Mouse (Mus musculus): ENCODE results near the gene Olfr1102.

GRCm38 (mm10) chr2:86960593-86960992 is 37.6 kb upstream of the Olfr1102 start, which contains the start of gene Olfr1099:
- TF ChIP-seq CTCF (conservative IDR thresholded peaks at IDR 0.05; ENCODE audit: insufficient read depth, insufficient read length, low read depth, low read length), result no peak
- no peak for TF ChIP-seq POLR2A (IDR thresholded peaks at IDR 0.05; ENCODE audit: low read depth, low read length)

Data from kidney, adult 2 months (tissue).